Comparison of ENCODE assay signal across 24 mouse cellular contexts in the genomic region with DNA sequence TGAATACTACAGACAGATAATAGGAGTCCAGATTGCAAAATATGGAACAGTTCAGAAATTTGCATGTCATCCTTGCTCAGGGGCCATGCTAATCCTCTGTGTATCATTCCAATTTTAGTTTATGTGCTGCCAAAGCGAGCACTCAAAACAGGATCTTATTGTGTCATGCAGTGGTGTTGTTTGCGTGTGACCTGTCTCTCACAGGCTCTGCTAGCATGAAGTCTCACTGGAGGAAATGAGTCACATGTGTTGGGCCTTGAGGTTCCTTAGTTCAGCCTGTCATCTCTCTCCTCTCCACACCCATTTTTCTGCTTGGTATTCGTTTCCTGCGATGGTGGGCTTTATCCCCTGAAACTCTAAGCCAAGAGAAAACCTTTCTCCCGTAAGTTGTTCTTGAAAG.
"Had no signal": no experiment of that assay in that cellular context is flagged by ENCODE, and none has a peak within 500 bp of the region (broad histone marks: within the 10 kb centered on the region; RNA-seq: fewer than 3 reads in every experiment).

No protein-coding gene starts in this region.

- H3K9me3 ChIP-seq: heart, embryonic 13.5 days; heart, embryonic 15.5 days; hindbrain, embryonic 13.5 days; hindbrain, embryonic 15.5 days; intestine, embryonic 15.5 days; limb, embryonic 10.5 days; limb, embryonic 12.5 days had no signal

- H3K27me3 ChIP-seq: heart, embryonic 13.5 days; heart, embryonic 15.5 days; hindbrain, embryonic 13.5 days; hindbrain, embryonic 15.5 days; intestine, embryonic 15.5 days; limb, embryonic 12.5 days had no signal

- ATAC-seq: inflammation-experienced regulatory T-cells, adult 6 months; intestine, embryonic 15.5 days; intestine, postnatal 0 days had no signal

- H3K9ac ChIP-seq: heart, embryonic 13.5 days; heart, embryonic 15.5 days; hindbrain, embryonic 13.5 days; hindbrain, embryonic 15.5 days; intestine, embryonic 15.5 days; limb, embryonic 12.5 days had no signal

- H3K4me2 ChIP-seq: heart, embryonic 11.5 days; heart, embryonic 13.5 days; heart, embryonic 15.5 days; hindbrain, embryonic 13.5 days; hindbrain, embryonic 15.5 days; intestine, embryonic 15.5 days; limb, embryonic 12.5 days; liver, embryonic 11.5 days had no signal

- DNase-seq: gastrocnemius, postnatal 14 days; gastrocnemius, postnatal 36 days; heart, adult 18-20 months; heart, postnatal 14 days; heart, postnatal 36 days; kidney, adult 18-20 months; kidney, adult 8-10 months; kidney, postnatal 10 days; kidney, postnatal 25 days; kidney, postnatal 4 days; liver had no signal

- H3K27ac ChIP-seq: heart, embryonic 13.5 days; heart, embryonic 15.5 days; hindbrain, embryonic 13.5 days; hindbrain, embryonic 15.5 days; intestine, embryonic 15.5 days; layer of hippocampus, adult 2 months; left cerebral cortex, adult 2 months; limb, embryonic 10.5 days; limb, embryonic 12.5 days had no signal

- H3K4me3 ChIP-seq: heart, embryonic 13.5 days; heart, embryonic 15.5 days; hindbrain, embryonic 13.5 days; hindbrain, embryonic 15.5 days; intestine, embryonic 15.5 days; layer of hippocampus, adult 2 months; left cerebral cortex, adult 2 months; limb, embryonic 10.5 days; limb, embryonic 12.5 days had no signal

- H3K4me1 ChIP-seq: heart, embryonic 13.5 days; heart, embryonic 15.5 days; hindbrain, embryonic 15.5 days; intestine, embryonic 15.5 days had no signal

- H3K36me3 ChIP-seq: heart, embryonic 13.5 days; heart, embryonic 15.5 days; hindbrain, embryonic 13.5 days; hindbrain, embryonic 15.5 days; intestine, embryonic 15.5 days had no signal
